Mouse (Mus musculus): ENCODE data around the gene Plekhg2. TPM values are rescaled to one million over a fixed set of nuclear protein-coding genes. Genes with fewer than 3 reads are reported as not detected.

Plekhg2 gene
- polyA plus RNA-seq, 1 experiment from 2014 or later, result 45.3 TPM

DNA sequence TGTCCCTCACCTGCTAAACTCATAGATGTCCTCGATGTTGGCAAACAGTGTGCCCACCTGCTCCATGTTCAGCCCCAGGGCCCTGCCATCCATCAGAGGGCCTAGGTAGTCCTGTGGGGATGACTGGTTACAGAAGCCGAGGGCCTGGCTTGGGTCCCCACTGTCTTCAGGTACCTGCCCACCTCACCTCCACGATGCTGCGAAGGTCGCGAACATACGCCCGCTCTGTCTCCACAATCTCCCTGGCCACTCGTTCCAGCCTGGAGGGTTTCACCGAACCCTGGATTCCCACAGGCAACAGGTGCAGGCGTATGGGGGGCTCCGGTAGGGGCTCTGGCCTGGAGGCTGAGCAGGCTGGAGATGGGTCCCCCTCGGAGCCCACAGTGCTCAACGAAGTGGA lies 2.3 kb downstream of the Plekhg2 start:
- POLR2A ChIA-PET, result interaction anchor here (1.6 to 3.2 kb wide), 2 partner anchors 12 to 17 kb away, joined by 6 to 12 read pairs; no protein-coding TSS in a partner anchor
- CTCF ChIA-PET, result interaction anchor here (0.9 kb wide), 1 partner anchor 13 kb away, joined by 3 read pairs; no protein-coding TSS in a partner anchor
- TF ChIP-seq CTCF (IDR thresholded peaks at IDR 0.05), result no peak
- in situ Hi-C loops (cut with MboI; ENCODE audit: low pct_unique_long_range_greater_than_20kb), result loop anchor here (5.0 kb wide), 1 partner anchor 222 kb away; no protein-coding TSS in a partner anchor
- H3K27me3 ChIP-seq, result no peaks in the 10 kb centered on the region
- DNase-seq (ENCODE audit: low read depth, low spot score) (no peak), ATAC-seq (no peak)

DNA sequence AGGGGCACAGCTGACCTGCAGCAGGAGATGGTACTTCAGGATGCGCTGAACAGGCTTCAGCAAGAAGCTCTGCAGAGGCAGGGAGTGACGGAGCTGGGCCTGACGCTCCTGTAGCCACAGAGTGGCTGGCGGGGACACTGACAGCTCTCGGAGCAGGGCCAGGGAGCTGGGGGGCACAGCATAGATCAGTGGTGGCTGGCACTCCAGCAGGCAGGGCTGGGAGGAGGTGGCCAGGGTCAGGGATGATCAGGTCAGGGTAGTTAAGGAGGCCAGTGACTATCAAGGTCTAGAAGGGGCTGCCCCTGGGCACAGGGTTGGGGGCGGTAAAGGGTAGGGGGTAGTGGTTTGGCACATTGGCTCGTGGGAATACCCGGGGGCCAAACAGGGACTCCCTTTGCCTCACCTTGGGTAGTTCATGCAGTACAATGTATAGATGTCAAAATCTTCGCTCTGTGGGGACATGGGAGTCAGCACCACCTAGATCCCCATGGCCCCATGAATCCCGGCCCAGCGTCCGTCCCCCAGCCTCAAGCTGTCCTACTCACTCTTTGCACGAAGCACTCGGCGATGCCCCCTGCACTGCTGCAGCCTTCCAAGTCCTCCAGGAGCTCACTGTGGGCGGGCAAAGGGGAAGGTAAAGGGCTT lies 4.0 kb downstream of the Plekhg2 start:
- ChIA-PET CTCF (interaction anchor here (1.1 kb wide), 1 partner anchor 24 kb away, joined by 3 read pairs; no protein-coding TSS in a partner anchor), POLR2A (interaction anchor here (1.2 kb wide), 2 partner anchors 12 to 17 kb away, joined by 3 read pairs; no protein-coding TSS in a partner anchor)
- ATAC-seq (no peak), DNase-seq (ENCODE audit: low read depth, low spot score) (no peak)
- TF ChIP-seq CTCF (IDR thresholded peaks at IDR 0.05), result no peak
- H3K27me3 ChIP-seq, result no peaks in the 10 kb centered on the region
- in situ Hi-C loops (cut with MboI; ENCODE audit: low pct_unique_long_range_greater_than_20kb), result no loop called here

DNA sequence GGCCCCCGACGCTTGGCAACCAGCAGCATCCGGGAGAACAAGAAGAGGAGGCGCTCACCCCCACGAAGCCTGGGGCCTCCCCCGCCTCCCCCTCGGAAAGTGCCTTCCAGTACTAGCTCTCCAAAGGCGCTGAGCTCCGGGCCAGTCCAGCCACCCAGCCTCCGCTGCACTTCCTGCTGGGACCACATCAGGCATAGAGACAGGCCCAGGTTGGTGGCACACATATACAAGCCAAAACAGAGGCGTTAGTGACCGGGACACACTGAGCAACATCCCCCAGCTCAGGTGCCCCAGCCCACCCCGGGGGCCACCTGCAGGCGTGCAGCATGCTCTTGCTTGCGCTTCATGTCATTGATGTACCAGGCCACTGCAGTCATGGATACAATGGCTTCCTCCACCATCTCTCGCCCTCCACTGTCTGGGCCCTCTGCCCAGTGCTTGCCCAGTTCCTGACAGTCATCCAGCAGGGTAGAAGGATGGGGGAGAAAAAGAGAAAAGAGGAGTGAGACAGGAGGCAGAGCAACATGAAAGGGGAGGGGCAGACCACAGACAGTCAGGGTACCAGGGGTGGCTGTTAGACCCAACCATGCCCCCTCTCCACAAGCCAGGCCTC lies 4.6 kb downstream of the Plekhg2 start:
- ChIA-PET CTCF (no interaction called here), POLR2A (interaction anchor here (1.2 kb wide), 1 partner anchor 16 kb away, joined by 3 read pairs; no protein-coding TSS in a partner anchor)
- no peak for TF ChIP-seq CTCF (IDR thresholded peaks at IDR 0.05)
- in situ Hi-C loops (cut with MboI; ENCODE audit: low pct_unique_long_range_greater_than_20kb), result no loop called here
- H3K27me3 ChIP-seq, result no peaks in the 10 kb centered on the region
- ATAC-seq (no peak), DNase-seq (ENCODE audit: low read depth, low spot score) (no peak)

DNA sequence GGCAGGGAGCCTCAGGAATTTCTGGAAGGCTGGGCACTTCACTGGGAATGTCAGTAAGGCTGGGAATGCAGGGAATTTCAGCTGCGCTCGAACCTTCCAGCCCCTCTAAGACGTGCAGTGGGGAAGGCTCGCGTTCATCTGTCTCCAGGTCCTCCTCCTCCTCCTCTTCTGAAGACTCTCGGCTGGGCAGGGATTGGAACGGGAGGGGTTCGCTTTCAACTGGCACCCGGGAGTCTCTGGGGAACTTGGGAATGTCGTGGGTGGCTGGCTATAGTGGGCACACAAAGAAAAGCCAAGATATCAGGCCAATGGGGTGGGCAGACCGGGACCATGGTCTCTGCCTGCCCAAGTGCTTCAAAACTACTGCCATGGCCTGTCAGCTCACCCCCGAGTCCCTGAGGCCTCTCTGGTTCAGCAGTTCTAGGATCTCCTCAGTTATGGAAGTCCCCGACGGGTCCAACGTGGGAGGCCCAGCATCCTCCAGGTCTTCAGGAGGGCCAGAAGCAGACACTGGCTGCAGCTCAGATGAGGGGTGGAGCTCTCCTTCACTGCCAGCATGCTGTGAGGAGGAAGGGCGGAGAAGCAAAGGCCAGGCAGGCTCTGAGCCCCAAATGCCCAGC lies 9.8 kb downstream of the Plekhg2 start:
- ChIA-PET CTCF (interaction anchor here (1.5 kb wide), 1 partner anchor 9 kb away, joined by 3 read pairs; no protein-coding TSS in a partner anchor), POLR2A (interaction anchor here (1.8 kb wide), 1 partner anchor 9 kb away, joined by 6 read pairs; no protein-coding TSS in a partner anchor)
- in situ Hi-C loops (cut with MboI; ENCODE audit: low pct_unique_long_range_greater_than_20kb), result no loop called here
- DNase-seq (ENCODE audit: low read depth, low spot score) (no peak), ATAC-seq (no peak)
- no peak for TF ChIP-seq CTCF (IDR thresholded peaks at IDR 0.05)
- no peaks in the 10 kb centered on the region for H3K27me3 ChIP-seq

DNA sequence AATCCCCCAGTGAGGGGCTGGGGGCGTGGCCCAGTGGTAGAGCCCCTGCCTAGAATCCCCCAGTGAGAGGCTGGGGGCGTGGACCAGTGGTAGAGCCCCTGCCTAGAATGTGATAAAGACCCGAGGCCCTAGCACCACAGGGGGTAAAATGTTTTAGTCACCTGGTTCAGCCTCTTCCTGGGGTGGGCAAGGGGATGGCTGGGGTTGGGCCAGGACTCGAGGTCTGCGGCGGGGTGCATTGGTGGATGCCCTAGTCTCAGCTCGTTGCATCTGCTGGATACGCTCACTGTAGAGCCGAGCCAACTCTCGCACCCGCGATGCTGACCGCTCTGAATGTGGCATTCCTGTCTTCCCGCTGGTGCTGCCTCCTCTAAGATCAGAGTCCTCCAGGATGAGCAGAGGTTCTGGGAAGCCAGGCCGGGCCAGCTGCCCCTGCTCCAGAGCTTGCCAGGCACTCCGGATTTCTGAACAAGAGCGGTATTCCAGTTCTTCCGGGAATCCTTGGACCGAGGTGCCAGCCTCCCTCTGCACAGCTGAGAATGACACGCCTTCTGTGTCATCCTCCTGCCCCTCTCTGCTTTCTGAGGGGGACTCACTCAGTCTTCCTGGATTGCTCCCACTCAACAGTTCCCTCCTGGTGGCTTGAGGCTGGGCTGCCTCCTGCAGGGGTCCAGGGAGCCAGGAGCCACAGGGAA lies 10.6 kb downstream of the Plekhg2 start:
- in situ Hi-C loops (cut with MboI; ENCODE audit: low pct_unique_long_range_greater_than_20kb), result no loop called here
- CTCF ChIA-PET, result interaction anchor here (1.5 kb wide), 1 partner anchor 8 kb away, joined by 3 read pairs; no protein-coding TSS in a partner anchor
- DNase-seq (ENCODE audit: low read depth, low spot score), result no peak
- POLR2A ChIA-PET, result interaction anchor here (1.8 kb wide), 1 partner anchor 9 kb away, joined by 6 read pairs; no protein-coding TSS in a partner anchor
- no peaks in the 10 kb centered on the region for H3K27me3 ChIP-seq
- ATAC-seq, result no peak
- no peak for TF ChIP-seq CTCF (IDR thresholded peaks at IDR 0.05)

DNA sequence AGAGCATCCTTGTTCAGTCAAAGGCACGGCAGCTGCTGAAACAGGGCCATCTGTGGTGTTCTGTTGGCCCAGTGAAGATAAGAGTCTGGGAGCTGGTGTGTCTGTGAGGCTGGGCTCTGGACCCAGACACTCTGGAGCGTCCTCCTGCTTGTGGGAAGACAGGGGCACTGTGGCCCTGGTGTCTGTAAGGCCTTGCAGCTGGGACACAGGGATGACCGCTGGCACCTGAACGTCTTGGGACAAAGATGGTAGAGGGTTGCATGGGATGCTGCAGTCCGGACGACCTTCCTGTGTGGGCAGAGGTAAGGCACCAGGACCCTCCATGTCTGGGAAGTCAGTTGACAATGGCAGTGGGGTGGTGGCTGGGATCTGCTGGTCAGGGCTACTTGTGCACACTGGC lies 12.1 kb downstream of the Plekhg2 start:
- H3K27me3 ChIP-seq, result no peaks in the 10 kb centered on the region
- CTCF ChIA-PET, result interaction anchor here (1.3 kb wide), 1 partner anchor 11 kb away, joined by 3 read pairs; no protein-coding TSS in a partner anchor
- POLR2A ChIA-PET, result no interaction called here
- no peak for TF ChIP-seq CTCF (IDR thresholded peaks at IDR 0.05)
- in situ Hi-C loops (cut with MboI; ENCODE audit: low pct_unique_long_range_greater_than_20kb), result no loop called here
- ATAC-seq (no peak), DNase-seq (ENCODE audit: low read depth, low spot score) (no peak)

DNA sequence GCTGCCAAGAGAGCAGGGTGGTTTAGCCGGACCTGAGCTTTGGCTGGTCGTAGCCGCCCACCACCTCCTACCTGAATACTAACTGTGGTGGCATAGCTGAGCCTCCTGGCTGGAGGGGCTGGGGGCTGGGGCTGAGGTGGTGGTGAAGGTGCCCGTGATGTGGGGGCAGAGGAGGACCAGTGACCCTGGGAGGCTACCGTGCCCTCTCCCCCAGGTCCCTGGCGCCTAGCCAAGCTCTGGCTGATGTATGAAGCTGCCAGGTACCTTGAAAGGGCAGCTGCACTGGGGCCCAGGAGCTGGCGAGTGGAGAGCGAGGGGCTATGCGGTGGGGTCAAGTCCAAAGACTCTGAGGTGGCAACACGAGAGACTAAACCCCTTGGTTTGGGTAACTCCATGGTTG lies 12.5 kb downstream of the Plekhg2 start:
- in situ Hi-C loops (cut with MboI; ENCODE audit: low pct_unique_long_range_greater_than_20kb), result no loop called here
- POLR2A ChIA-PET, result interaction anchor here (0.8 kb wide), 1 partner anchor 16 kb away, joined by 4 read pairs; no protein-coding TSS in a partner anchor

DNA sequence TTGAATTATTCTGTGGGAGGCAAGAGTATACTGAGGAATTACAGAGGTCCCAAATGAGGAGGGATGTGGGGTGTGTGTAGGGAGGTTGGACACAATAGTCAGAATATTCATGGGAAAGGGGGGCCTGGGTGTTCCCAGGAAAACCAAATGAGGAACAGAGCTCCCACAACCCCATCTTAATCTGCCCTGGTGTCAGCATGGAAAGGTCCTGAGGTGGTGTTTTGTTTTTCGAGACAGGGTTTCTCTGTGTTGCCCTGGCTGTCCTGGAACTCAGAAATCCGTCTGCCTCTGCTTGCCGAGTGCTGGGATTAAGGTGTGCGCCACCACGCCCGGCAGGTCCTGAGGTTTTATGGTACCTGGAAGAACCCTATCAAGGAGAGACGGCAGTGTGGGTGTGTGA lies 14.0 kb downstream of the Plekhg2 start:
- CTCF ChIA-PET, result interaction anchor here (1.2 to 2.5 kb wide), 4 partner anchors 9 to 29 kb away, joined by 3 to 14 read pairs (median 6); no protein-coding TSS in a partner anchor
- H3K27me3 ChIP-seq, result no peaks in the 10 kb centered on the region
- TF ChIP-seq CTCF (IDR thresholded peaks at IDR 0.05), result no peak
- in situ Hi-C loops (cut with MboI; ENCODE audit: low pct_unique_long_range_greater_than_20kb), result no loop called here
- POLR2A ChIA-PET, result interaction anchor here (0.5 to 2.8 kb wide), 3 partner anchors 13 to 38 kb away, joined by 3 to 12 read pairs (median 3); partner anchors contain the start of gene Plekhg2
- ATAC-seq (no peak), DNase-seq (ENCODE audit: low read depth, low spot score) (no peak)

More for the DNA sequence above, 12.5 kb downstream of the Plekhg2 start:
- H3K27me3 ChIP-seq, result no peaks in the 10 kb centered on the region
- TF ChIP-seq CTCF (IDR thresholded peaks at IDR 0.05), result no peak
- DNase-seq (ENCODE audit: low read depth, low spot score) (no peak), ATAC-seq (no peak)
- CTCF ChIA-PET, result interaction anchor here (1.2 to 1.3 kb wide), 2 partner anchors 12 to 13 kb away, joined by 3 read pairs; no protein-coding TSS in a partner anchor

DNA sequence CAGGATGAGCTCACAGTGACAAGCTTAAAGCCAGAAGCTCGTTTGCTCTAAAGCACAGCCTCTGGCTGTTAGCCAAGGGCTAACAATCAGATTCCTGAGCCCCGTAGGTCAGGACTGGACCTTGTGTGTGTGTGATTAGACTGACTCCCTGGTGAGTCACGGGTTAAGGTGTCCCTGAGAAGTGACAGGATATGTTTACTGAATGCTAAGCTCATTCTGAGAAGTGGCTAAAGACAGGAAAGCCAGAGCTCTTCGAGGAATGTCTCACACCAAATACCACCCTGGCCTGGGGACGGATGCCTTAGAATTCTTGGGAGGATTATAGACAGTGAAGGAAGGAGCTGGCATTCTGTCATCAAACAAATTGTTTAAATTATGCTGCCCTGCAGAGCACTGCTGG lies 14.4 kb downstream of the Plekhg2 start:
- in situ Hi-C loops (cut with MboI; ENCODE audit: low pct_unique_long_range_greater_than_20kb), result no loop called here
- no peak for TF ChIP-seq CTCF (IDR thresholded peaks at IDR 0.05)
- ChIA-PET POLR2A (interaction anchor here (1.0 to 2.8 kb wide), 4 partner anchors 14 to 28 kb away, joined by 3 to 12 read pairs (median 3); partner anchors contain the start of gene Plekhg2), CTCF (interaction anchor here (1.2 to 2.5 kb wide), 4 partner anchors 9 to 30 kb away, joined by 3 to 14 read pairs (median 6); no protein-coding TSS in a partner anchor)
- DNase-seq (ENCODE audit: low read depth, low spot score) (no peak), ATAC-seq (peak; percentile 57)
- no peaks in the 10 kb centered on the region for H3K27me3 ChIP-seq
